Mouse (Mus musculus) MEL (cell line): ENCODE measurements around the gene Proser1. TPM values are rescaled to one million over a fixed set of nuclear protein-coding genes. Genes with fewer than 3 reads are reported as not detected.

Experiments
- DNase-seq: peaks from one replicate; pipeline ENCODE4 v3.0.0; 2011; ENCODE audit warnings: low read depth, low spot score
- H3K27ac ChIP-seq: 2 replicates; pipeline ENCODE4 v1.5.1; 2012; ENCODE audit warnings: low read depth, mild to moderate bottlenecking, control low read depth, low read length, moderate library complexity; ENCODE audit not compliant: control insufficient read depth
- H3K27me3 ChIP-seq, 2 experiments: fragments of 150-350 bp in 1 of 2; sonication (generic) in 1 of 2; 2 replicates each; pipeline ENCODE4 v1.6.1; 2012; ENCODE audit warnings: low read length in 2 of 2, mild to moderate bottlenecking in 2 of 2, improper control_type of control experiment in 1 of 2, moderate library complexity in 1 of 2; ENCODE audit not compliant: insufficient read depth in 2 of 2, control insufficient read depth in 1 of 2
- H3K36me3 ChIP-seq, 2 experiments: 2 replicates each; pipeline ENCODE4 v1.6.1; 2012 to 2014; ENCODE audit warnings: low read length in 2 of 2, improper control_type of control experiment in 1 of 2, inconsistent platforms in 1 of 2, mild to moderate bottlenecking in 1 of 2; ENCODE audit not compliant: insufficient read depth in 2 of 2, control insufficient read depth in 1 of 2
- H3K4me1 ChIP-seq, 2 experiments: fragments of 150-350 bp in 1 of 2; sonication (generic) in 1 of 2; 2 replicates each; pipeline ENCODE4 v1.6.1; 2012; ENCODE audit warnings: low read length in 2 of 2, improper control_type of control experiment in 1 of 2, mild to moderate bottlenecking in 1 of 2; ENCODE audit not compliant: insufficient read depth in 2 of 2, control insufficient read depth in 1 of 2
- H3K4me3 ChIP-seq, 2 experiments: fragments of 150-350 bp in 1 of 2; sonication (generic) in 1 of 2; 2 replicates each; pipeline ENCODE4 v1.5.1; 2012; ENCODE audit warnings: low read depth in 2 of 2, low read length in 2 of 2, mild to moderate bottlenecking in 2 of 2, moderate library complexity in 2 of 2, control low read depth in 1 of 2, improper control_type of control experiment in 1 of 2; ENCODE audit not compliant: control insufficient read depth in 1 of 2, insufficient read depth in 1 of 2
- H3K79me2 ChIP-seq: 2 replicates; pipeline ENCODE4 v1.6.1; 2012; ENCODE audit warnings: mild to moderate bottlenecking, low read length, moderate library complexity; ENCODE audit not compliant: control insufficient read depth, poor library complexity, insufficient read depth
- H3K9ac ChIP-seq: 2 replicates; pipeline ENCODE4 v1.6.1; 2012; ENCODE audit warnings: low read depth, mild to moderate bottlenecking, control low read depth, low read length, moderate library complexity; ENCODE audit not compliant: control insufficient read depth, poor library complexity, severe bottlenecking
- H3K9me3 ChIP-seq: fragments of 150-350 bp; sonication (generic); replicated peaks from 2 replicates; pipeline ENCODE4 v1.6.1; 2012; ENCODE audit warnings: mild to moderate bottlenecking, low read length, improper control_type of control experiment, moderate library complexity; ENCODE audit not compliant: insufficient read depth
- CHD1 ChIP-seq: IDR thresholded peaks from 2 replicates; pipeline ENCODE4 v1.6.1; 2012; ENCODE audit warnings: low read depth, mild to moderate bottlenecking, inconsistent platforms, low read length, improper control_type of control experiment
- CTCF ChIP-seq, 3 experiments: IDR thresholded peaks in 2 of 3; conservative IDR thresholded peaks in 1 of 3; 2 replicates each; pipeline ENCODE4 v1.5.1; 2011 to 2012; ENCODE audit warnings: low read length in 3 of 3, low read depth in 2 of 3, mild to moderate bottlenecking in 2 of 3, improper control_type of control experiment in 1 of 3, inconsistent platforms in 1 of 3, mixed read lengths in 1 of 3, moderate library complexity in 1 of 3; ENCODE audit not compliant: control insufficient read depth in 1 of 3, insufficient read depth in 1 of 3, poor library complexity in 1 of 3, severe bottlenecking in 1 of 3
- E2F4 ChIP-seq: IDR thresholded peaks from 2 replicates; pipeline ENCODE4 v1.6.1; 2011; ENCODE audit warnings: low read depth, low read length, improper control_type of control experiment, borderline replicate concordance
- EP300 ChIP-seq, 2 experiments: IDR thresholded peaks; 2 replicates each; pipeline ENCODE4 v1.6.1; 2011; ENCODE audit warnings: improper control_type of control experiment in 2 of 2, low read length in 2 of 2, low read depth in 1 of 2, mild to moderate bottlenecking in 1 of 2
- ETS1 ChIP-seq: IDR thresholded peaks from 2 replicates; pipeline ENCODE4 v1.6.1; 2012; ENCODE audit warnings: low read depth, mild to moderate bottlenecking, inconsistent platforms, low read length, improper control_type of control experiment, moderate library complexity
- MAFK ChIP-seq: IDR thresholded peaks from 2 replicates; pipeline ENCODE4 v1.6.1; 2011; ENCODE audit warnings: low read depth, mild to moderate bottlenecking, low read length, improper control_type of control experiment, borderline replicate concordance
- MEF2A ChIP-seq: IDR thresholded peaks from 2 replicates; pipeline ENCODE4 v1.6.1; 2014; ENCODE audit warnings: low read depth, mild to moderate bottlenecking, inconsistent platforms, low read length, improper control_type of control experiment; ENCODE audit not compliant: poor library complexity, insufficient replicate concordance, severe bottlenecking; ENCODE audit errors: extremely low read depth
- NELFE ChIP-seq: IDR thresholded peaks from 2 replicates; pipeline ENCODE4 v1.6.1; 2011; ENCODE audit warnings: low read depth, low read length, improper control_type of control experiment
- POLR2AphosphoS2 ChIP-seq: IDR thresholded peaks from 2 replicates; pipeline ENCODE4 v1.6.1; 2011; ENCODE audit warnings: low read length, improper control_type of control experiment
- RAD21 ChIP-seq: IDR thresholded peaks from 2 replicates; pipeline ENCODE4 v1.6.1; 2011; ENCODE audit warnings: mild to moderate bottlenecking, low read depth, low read length, improper control_type of control experiment
- TBP ChIP-seq: IDR thresholded peaks from 2 replicates; pipeline ENCODE4 v1.8.0; 2011; ENCODE audit warnings: low read depth, low read length, improper control_type of control experiment
- UBTF ChIP-seq: IDR thresholded peaks from 2 replicates; pipeline ENCODE4 v1.6.1; 2012; ENCODE audit warnings: low read depth, mild to moderate bottlenecking, inconsistent platforms, low read length, improper control_type of control experiment, moderate library complexity, borderline replicate concordance; ENCODE audit not compliant: insufficient read depth
- USF1 ChIP-seq: IDR thresholded peaks from 2 replicates; pipeline ENCODE4 v1.6.1; 2014; ENCODE audit warnings: low read depth, mild to moderate bottlenecking, inconsistent platforms, low read length, improper control_type of control experiment, moderate library complexity
- ZC3H11A ChIP-seq: IDR thresholded peaks from 2 replicates; pipeline ENCODE4 v1.6.1; 2012; ENCODE audit warnings: low read depth, mild to moderate bottlenecking, inconsistent platforms, low read length, improper control_type of control experiment
- ZKSCAN1 ChIP-seq: IDR thresholded peaks from 2 replicates; pipeline ENCODE4 v1.6.1; 2012; ENCODE audit warnings: low read depth, mild to moderate bottlenecking, inconsistent platforms, low read length, improper control_type of control experiment, moderate library complexity
- polyA plus RNA-seq, 2 experiments: library from polyadenylated mRNA; stranded (reverse) in 1 of 2; unstranded in 1 of 2; fragments of >175 nt in 1 of 2; fragments of >200 nt in 1 of 2; gene quantifications; 2 replicates each; pipeline versions ENCODE4 v1.2.1 to v1.2.4; 2012; ENCODE audit warnings: low replicate concordance in 2 of 2, low read depth in 1 of 2; ENCODE audit not compliant: insufficient read length in 2 of 2, insufficient read depth in 1 of 2, missing spikeins in 1 of 2
- total RNA-seq: library from RNA; depleted of rRNA; stranded (reverse); fragments of 300-350 nt; gene quantifications from 2 replicates; pipeline ENCODE4 v1.2.3, GENCODE M21; 2012

Proser1 gene
- total and polyA plus RNA-seq, 3 experiments, result 3.5 to 107 (median 24.6) TPM

GRCm38 (mm10) chr3:53498351-53498905 is 35.0 kb downstream of the Proser1 start (continued):
- no peak for TF ChIP-seq MEF2A
- no peak for TF ChIP-seq ETS1
- no peak for TF ChIP-seq CHD1
- no peak for TF ChIP-seq EP300 (IDR thresholded peaks at IDR 0.05; ENCODE audit: low read depth in 1 of 2, low read length in 2 of 2)
- no peak for TF ChIP-seq MAFK

GRCm38 (mm10) chr3:53502428-53502827 is 39.0 kb downstream of the Proser1 start:
- H3K27me3 ChIP-seq, result no peaks in the 10 kb centered on the region
- H3K4me3 ChIP-seq, result no peak overlapping the region
- no peaks in the 10 kb centered on the region for H3K4me1 ChIP-seq
- DNase-seq, result no peak
- H3K79me2 ChIP-seq, result no peaks in the 10 kb centered on the region
- H3K9ac ChIP-seq, result no peak overlapping the region
- no peaks in the 10 kb centered on the region for H3K36me3 ChIP-seq
- H3K27ac ChIP-seq, result no peak overlapping the region
- H3K9me3 ChIP-seq, result no peaks in the 10 kb centered on the region
- no peak for TF ChIP-seq ZC3H11A
- peak; percentile 36 for TF ChIP-seq RAD21
- TF ChIP-seq TBP, result no peak
- no peak for TF ChIP-seq UBTF
- TF ChIP-seq CTCF (IDR thresholded peaks at IDR 0.05 in 2 of 3, conservative IDR thresholded peaks at IDR 0.05 in 1 of 3; ENCODE audit: control insufficient read depth in 1 of 3, insufficient read depth in 1 of 3, low read depth in 2 of 3, low read length in 3 of 3, poor library complexity in 1 of 3, severe bottlenecking in 1 of 3), result peak in 2 of 3 experiments; percentile 9 to 34; a peak in 2 of 6 replicates
- TF ChIP-seq ZKSCAN1, result no peak

DNA sequence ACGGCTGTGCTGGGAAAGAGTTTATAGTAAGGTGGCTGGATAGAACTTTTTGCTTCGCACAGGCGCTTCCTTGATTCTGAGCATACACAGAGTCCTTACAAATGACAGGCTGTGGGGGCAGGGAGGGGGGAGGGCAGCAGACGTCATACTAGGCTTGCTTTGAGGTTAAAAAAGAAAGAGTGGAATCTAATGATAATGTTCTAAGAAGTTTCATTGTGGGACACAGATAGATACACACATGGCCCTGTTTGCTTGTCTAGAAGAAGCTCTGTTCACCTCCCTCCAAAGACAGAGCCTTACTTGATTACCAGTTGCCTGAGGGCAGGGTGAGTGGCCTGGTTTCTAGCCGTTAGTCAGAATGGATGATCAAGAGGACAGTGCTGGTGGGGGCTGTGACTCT is 49.6 kb downstream of the Proser1 start:
- Histone ChIP-seq H3K27ac (no peak overlapping the region), H3K27me3 (no peaks in the 10 kb centered on the region), H3K9ac (no peak overlapping the region), H3K4me3 (no peak overlapping the region), H3K9me3 (no peaks in the 10 kb centered on the region), H3K4me1 (no peaks in the 10 kb centered on the region), H3K79me2 (no peaks in the 10 kb centered on the region), H3K36me3 (no peaks in the 10 kb centered on the region)
- no peak for DNase-seq
- TF ChIP-seq POLR2AphosphoS2 (no peak), UBTF (no peak), ZC3H11A (no peak), MEF2A (no peak), USF1 (no peak), NELFE (no peak), EP300 (IDR thresholded peaks at IDR 0.05; ENCODE audit: low read depth in 1 of 2, low read length in 2 of 2) (no peak), MAFK (no peak), E2F4 (no peak)
